Mouse (Mus musculus): Measurements from ENCODE around the gene Ctnnb1.

Ctnnb1 gene

DNA sequence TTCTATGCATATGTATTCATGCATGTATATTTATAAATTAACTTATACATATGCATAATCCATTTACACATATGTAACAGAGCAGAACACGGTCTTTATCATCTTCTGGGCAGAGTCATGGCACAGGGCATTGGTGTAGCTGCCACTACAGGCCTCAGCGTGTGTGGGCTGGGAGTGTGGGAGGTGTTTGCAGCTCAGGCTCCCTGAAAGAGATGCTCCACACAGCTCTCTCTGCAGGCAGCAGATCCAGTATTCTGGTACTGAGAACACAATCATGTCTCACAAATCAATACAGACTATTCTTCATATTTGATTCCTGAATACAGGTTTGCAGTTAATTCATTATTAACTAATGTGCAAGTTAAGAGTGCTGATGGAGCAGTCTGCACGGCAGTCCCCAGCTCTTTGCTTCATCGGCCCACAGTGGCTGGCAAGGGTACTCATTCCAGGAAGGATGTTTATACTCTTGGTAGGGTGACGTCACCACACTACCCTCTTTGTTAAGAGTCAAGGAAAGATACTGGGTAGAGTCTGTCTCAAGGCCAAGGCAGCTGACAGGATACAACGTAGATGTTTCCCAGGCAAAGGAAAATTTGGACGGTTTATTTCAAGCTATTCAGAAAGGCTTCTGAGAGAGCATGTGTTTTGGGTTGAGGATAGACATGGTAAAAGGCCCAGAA, 71.8 kb downstream of the Ctnnb1 start:
- DNase-seq (ENCODE audit: low spot score), result no peak

DNA sequence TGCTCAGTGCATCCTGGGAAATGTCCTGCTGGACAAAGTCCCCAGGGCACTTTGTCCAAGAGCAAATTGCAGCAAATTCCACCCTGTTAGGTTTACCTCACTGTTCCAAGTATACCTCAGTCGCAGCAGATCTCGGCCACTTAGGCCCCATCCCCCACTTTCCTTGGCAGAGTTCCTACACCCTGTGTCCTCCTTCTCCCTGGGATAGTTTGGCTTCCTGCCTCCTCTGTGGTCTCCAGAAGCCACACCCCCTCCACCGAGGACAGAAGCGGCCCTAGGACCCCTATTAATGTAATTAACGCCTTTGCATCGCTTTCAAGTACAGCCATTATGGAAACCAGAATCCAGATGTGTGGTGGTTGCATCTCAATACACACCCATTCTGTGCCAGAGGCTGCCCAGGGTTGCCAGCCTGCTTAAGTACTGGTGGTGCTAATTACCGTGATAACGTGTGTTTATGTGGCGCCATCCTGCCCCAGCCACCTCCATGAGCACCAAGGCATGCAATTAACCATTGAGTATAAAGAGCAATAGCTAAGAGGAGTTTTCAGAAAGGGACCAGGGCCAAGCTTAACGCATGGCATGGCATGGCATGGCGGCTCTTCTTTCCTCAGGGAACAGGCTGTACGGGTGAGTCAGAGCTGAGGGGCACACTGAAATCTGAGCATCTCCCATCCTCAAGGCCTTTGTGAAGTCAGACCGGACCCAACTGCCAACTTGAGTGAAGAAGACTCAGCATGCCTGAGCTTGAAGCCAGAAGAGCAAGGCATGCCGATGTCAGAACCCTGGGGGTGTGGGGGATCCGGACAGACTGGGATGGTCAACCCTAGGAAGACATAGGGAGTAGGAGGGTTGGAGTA, 72.9 kb downstream of the Ctnnb1 start:
- DNase-seq (ENCODE audit: low spot score), result peak; percentile 59

DNA sequence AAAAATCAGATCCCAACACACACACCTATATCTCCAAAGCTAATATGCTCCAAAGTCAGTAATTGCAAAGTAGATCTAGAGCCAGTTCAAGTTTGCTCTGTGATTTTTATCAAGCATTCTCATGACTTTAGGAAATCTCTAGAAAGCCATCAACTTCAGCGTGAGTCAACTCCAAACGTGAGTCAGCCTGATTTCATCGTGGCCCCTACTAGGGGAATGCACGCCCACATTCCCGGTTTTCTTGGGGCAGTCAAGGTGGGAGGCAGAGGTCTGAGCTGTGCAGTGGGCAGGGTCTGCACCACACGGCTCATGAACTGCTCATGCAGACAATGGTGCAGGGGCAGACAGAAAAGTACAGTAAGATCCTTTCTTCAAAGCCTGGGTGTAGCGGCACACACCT, 76.9 kb downstream of the Ctnnb1 start:
- no peak for DNase-seq (ENCODE audit: low spot score)
